Mouse (Mus musculus): ENCODE data around the gene Olfr1218. TPM values are rescaled to one million over a fixed set of nuclear protein-coding genes. Genes with fewer than 3 reads are reported as not detected.

The Olfr1218 gene
- polyA plus RNA-seq, 1 experiment, result not detected

DNA sequence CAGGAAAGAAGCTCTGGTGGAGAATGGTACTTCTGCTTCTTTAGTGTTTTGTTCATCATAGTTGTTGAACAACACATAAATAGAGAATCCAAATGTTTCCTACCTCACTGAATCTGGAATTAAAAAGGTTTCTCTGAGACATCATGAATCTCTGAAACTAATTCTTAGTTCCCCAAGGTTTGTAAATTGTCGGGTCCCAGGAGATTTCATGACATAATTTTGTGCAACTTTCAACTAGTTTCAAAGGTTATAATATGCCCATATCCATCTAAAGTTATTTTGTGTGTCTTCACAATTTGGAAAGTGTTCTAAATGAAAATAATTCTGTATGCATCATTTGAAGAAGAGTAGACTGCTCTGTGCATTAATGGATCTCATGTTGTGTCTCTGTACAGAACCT lies 42.7 kb downstream of the Olfr1218 start, which contains the start of gene Olfr1216:
Olfr1216 (minus strand) TSS at position 101 of the 400 bp plus-strand sequence.
- no peaks in the 10 kb centered on the region for H3K36me3 ChIP-seq (ENCODE audit: control insufficient read depth, insufficient read depth, low read length)
- 78% methylated on average over 1 of the region's 1 CpGs for WGBS
- no peaks in the 10 kb centered on the region for H3K27me3 ChIP-seq (ENCODE audit: control insufficient read depth, insufficient read depth, low read length)
- no peaks in the 10 kb centered on the region for H3K4me1 ChIP-seq (replicated peaks; ENCODE audit: control insufficient read depth, insufficient read depth, low read length)
- no peak for DNase-seq
- TF ChIP-seq POLR2A (IDR thresholded peaks at IDR 0.05; ENCODE audit: control insufficient read depth, extremely low read depth, insufficient read depth, low read length, poor library complexity) (no peak), CTCF (IDR thresholded peaks at IDR 0.05; ENCODE audit: borderline replicate concordance, control insufficient read depth, extremely low read depth, insufficient read depth, low read length, poor library complexity) (no peak)
- no peak within 1 kb of the TSS for H3K27ac ChIP-seq (ENCODE audit: control insufficient read depth, insufficient read depth, low read length)
- no peak within 1 kb of the TSS for H3K4me3 ChIP-seq (ENCODE audit: control insufficient read depth, insufficient read depth, low read length)

DNA sequence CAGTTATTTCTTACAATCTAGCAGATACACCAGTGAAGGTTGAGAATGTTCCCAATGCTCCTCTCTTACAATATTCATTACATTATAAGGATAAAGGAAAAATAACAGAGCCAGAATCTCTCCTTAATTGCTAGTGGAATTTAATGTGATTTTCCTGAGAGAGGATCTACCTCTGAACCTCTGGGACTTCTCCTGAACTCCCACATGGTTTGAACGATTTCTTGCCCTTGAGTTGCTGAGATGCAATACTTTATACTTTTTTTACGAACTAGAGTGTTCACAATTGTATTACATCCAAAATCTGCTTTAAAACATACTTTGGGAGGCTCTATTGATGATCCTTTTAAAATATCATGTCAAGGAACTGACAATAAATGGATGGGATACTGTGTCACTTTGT lies 54.1 kb downstream of the Olfr1218 start, which contains the start of gene Olfr1215:
Olfr1215 (minus strand) TSS at position 101 of the 400 bp plus-strand sequence.
- Histone ChIP-seq H3K27me3 (ENCODE audit: control insufficient read depth, insufficient read depth, low read length) (no peaks in the 10 kb centered on the region), H3K27ac (ENCODE audit: control insufficient read depth, insufficient read depth, low read length) (no peak within 1 kb of the TSS), H3K36me3 (ENCODE audit: control insufficient read depth, insufficient read depth, low read length) (no peaks in the 10 kb centered on the region), H3K4me3 (ENCODE audit: control insufficient read depth, insufficient read depth, low read length) (no peak within 1 kb of the TSS), H3K4me1 (replicated peaks; ENCODE audit: control insufficient read depth, insufficient read depth, low read length) (no peaks in the 10 kb centered on the region)
- 61% methylated on average over 2 of the region's 2 CpGs for WGBS
- DNase-seq, result no peak
- TF ChIP-seq CTCF (IDR thresholded peaks at IDR 0.05; ENCODE audit: borderline replicate concordance, control insufficient read depth, extremely low read depth, insufficient read depth, low read length, poor library complexity) (no peak), POLR2A (IDR thresholded peaks at IDR 0.05; ENCODE audit: control insufficient read depth, extremely low read depth, insufficient read depth, low read length, poor library complexity) (no peak)

Other genes starting within 250 kb of the Olfr1218 start
- gene Olfr1202, start 246.7 kb downstream of the Olfr1218 start, polyA plus RNA-seq (2012; rRNA removed), result not detected in 2 replicates
- not detected in 2 replicates for gene Olfr1205, start 231.4 kb downstream of the Olfr1218 start, polyA plus RNA-seq (2012; rRNA removed)
- not detected in 2 replicates for gene Olfr1204, start 211.9 kb downstream of the Olfr1218 start, polyA plus RNA-seq (2012; rRNA removed)
- gene Olfr1206, start 198.0 kb downstream of the Olfr1218 start, polyA plus RNA-seq (2012; rRNA removed), result not detected in 2 replicates
- gene Olfr1208, start 158.9 kb downstream of the Olfr1218 start, polyA plus RNA-seq (2012; rRNA removed), result not detected in 2 replicates
- not detected in 2 replicates for gene Olfr1209, start 146.0 kb downstream of the Olfr1218 start, polyA plus RNA-seq (2012; rRNA removed)
- not detected in 2 replicates for gene Olfr1211, start 123.1 kb downstream of the Olfr1218 start, polyA plus RNA-seq (2012; rRNA removed)
- gene Olfr1212, start 107.2 kb downstream of the Olfr1218 start, polyA plus RNA-seq (2012; rRNA removed), result not detected in 2 replicates
- not detected in 2 replicates for gene Gm13762, start 80.9 kb downstream of the Olfr1218 start, polyA plus RNA-seq (2012; rRNA removed)
- not detected in 2 replicates for gene Olfr1214, start 68.5 kb downstream of the Olfr1218 start, polyA plus RNA-seq (2012; rRNA removed)
- gene Olfr1215, start 54.2 kb downstream of the Olfr1218 start, polyA plus RNA-seq (2012; rRNA removed), result not detected in 2 replicates
- gene Olfr1216, start 42.8 kb downstream of the Olfr1218 start, polyA plus RNA-seq (2012; rRNA removed), result not detected in 2 replicates
- not detected in 2 replicates for gene Olfr1217, start 29.1 kb downstream of the Olfr1218 start, polyA plus RNA-seq (2012; rRNA removed)
- gene Olfr1219, start 22.3 kb upstream of the Olfr1218 start, polyA plus RNA-seq (2012; rRNA removed), result not detected in 2 replicates
- gene Olfr1220, start 45.6 kb upstream of the Olfr1218 start, polyA plus RNA-seq (2012; rRNA removed), result not detected in 2 replicates
- not detected in 2 replicates for gene Olfr1221, start 56.1 kb upstream of the Olfr1218 start, polyA plus RNA-seq (2012; rRNA removed)
- gene Olfr1222, start 71.9 kb upstream of the Olfr1218 start, polyA plus RNA-seq (2012; rRNA removed), result not detected in 2 replicates
- gene Olfr1223, start 90.4 kb upstream of the Olfr1218 start, polyA plus RNA-seq (2012; rRNA removed), result not detected in 2 replicates
- gene Olfr1224-ps1, start 102.9 kb upstream of the Olfr1218 start, polyA plus RNA-seq (2012; rRNA removed), result not detected in 2 replicates
- gene Olfr1225, start 113.5 kb upstream of the Olfr1218 start, polyA plus RNA-seq (2012; rRNA removed), result not detected in 2 replicates
- not detected in 2 replicates for gene Olfr1226, start 138.9 kb upstream of the Olfr1218 start, polyA plus RNA-seq (2012; rRNA removed)
- not detected in 2 replicates for gene Olfr1228, start 192.9 kb upstream of the Olfr1218 start, polyA plus RNA-seq (2012; rRNA removed)
- not detected in 2 replicates for gene Olfr1229, start 226.8 kb upstream of the Olfr1218 start, polyA plus RNA-seq (2012; rRNA removed)
- gene Olfr1230, start 236.1 kb upstream of the Olfr1218 start, polyA plus RNA-seq (2012; rRNA removed), result not detected in 2 replicates
- not detected in 2 replicates for gene Olfr1231, start 245.9 kb upstream of the Olfr1218 start, polyA plus RNA-seq (2012; rRNA removed)

All from thymus, adult 2 months (tissue).